Mouse (Mus musculus): ENCODE data around the gene Usp6nl. TPM values are rescaled to one million over a fixed set of nuclear protein-coding genes. Genes with fewer than 3 reads are reported as not detected.

Usp6nl gene
- polyA plus RNA-seq, 1 experiment, result 0.85 TPM

DNA sequence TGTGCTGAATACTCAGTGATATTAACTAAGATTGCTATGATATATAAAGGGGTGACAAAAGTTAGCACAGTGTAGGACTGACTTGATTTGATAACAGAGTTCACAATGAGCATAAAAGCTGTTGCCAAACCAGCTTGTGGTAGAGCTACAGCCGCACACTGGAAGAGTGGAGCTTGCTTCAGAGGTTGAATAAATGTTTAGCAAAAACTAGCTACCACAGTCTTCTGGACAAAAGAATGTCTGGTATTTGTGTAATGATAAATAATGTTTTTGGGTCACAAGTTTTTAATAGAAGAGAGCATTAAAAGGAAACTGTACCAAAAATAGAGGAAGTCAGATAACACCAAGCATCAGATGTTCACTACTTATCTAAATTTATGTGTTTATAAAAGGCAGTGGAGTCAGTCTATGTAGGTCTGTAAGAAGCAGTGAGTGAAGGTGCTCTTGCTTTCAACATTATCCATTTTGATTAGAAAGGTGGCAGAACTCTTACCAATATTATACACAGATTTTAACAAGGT is 74.2 kb downstream of the Usp6nl start:
- peaks cover 36% of the 10 kb centered on the region for H3K36me3 ChIP-seq (ENCODE audit: control insufficient read depth)
- H3K4me3 ChIP-seq (replicated peaks), result no peak overlapping the region
- no peaks in the 10 kb centered on the region for H3K27me3 ChIP-seq (ENCODE audit: control insufficient read depth)
- H3K4me1 ChIP-seq (ENCODE audit: control insufficient read depth), result peaks cover 24% of the 10 kb centered on the region
- no peak for TF ChIP-seq GATA1 (IDR thresholded peaks at IDR 0.05; ENCODE audit: low read length)
- no peak for TF ChIP-seq TAL1 (IDR thresholded peaks at IDR 0.05; ENCODE audit: low read length)
- no peaks in the 10 kb centered on the region for H3K9me3 ChIP-seq (ENCODE audit: control insufficient read depth, low read length)

DNA sequence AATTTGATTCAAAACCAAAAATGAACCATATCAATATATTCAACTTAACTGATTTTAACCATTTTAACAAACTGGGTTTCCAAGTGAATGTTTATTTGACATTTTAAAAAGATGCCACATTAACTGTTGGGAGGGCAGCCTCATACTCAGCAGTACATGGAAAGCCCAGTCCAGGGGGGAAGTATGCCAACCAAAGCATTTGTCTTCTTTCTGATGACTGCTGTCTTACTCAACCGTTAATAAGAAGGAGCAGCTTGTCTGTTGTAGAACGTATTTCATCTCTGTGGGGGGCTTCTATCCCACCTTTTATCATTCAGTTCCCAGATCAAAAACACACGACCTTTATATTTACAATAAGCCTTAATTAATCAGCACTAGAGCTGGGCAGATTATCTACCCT is 74.7 kb downstream of the Usp6nl start:
- Histone ChIP-seq H3K27me3 (ENCODE audit: control insufficient read depth) (no peaks in the 10 kb centered on the region), H3K36me3 (ENCODE audit: control insufficient read depth) (peaks cover 32% of the 10 kb centered on the region), H3K9me3 (ENCODE audit: control insufficient read depth, low read length) (no peaks in the 10 kb centered on the region), H3K4me3 (replicated peaks) (no peak overlapping the region), H3K4me1 (ENCODE audit: control insufficient read depth) (peaks cover 20% of the 10 kb centered on the region)
- TF ChIP-seq TAL1 (IDR thresholded peaks at IDR 0.05; ENCODE audit: low read length), result no peak
- no peak for TF ChIP-seq GATA1 (IDR thresholded peaks at IDR 0.05; ENCODE audit: low read length)

DNA sequence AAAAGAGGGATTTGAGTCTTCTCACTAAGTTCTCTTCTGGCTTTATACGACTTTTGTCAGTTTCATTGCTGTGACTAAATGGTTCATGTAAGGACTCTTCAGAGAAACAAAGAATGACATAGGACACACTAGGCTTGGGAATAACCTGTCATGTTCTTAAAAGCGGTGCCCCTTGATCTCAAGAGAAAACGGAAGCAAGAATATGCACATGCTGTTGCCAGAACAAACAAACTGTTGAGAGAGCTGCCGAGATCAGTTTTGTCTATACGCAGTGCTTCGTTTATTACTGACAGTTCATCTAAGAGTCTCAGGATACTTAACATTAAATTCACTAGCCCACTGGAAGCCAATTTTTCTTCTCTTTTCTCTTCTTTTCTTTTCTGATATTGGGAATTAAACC is 76.4 kb downstream of the Usp6nl start:
- no peak overlapping the region for H3K4me3 ChIP-seq (replicated peaks)
- peaks cover 21% of the 10 kb centered on the region for H3K4me1 ChIP-seq (ENCODE audit: control insufficient read depth)
- peaks cover 18% of the 10 kb centered on the region for H3K36me3 ChIP-seq (ENCODE audit: control insufficient read depth)
- H3K27me3 ChIP-seq (ENCODE audit: control insufficient read depth), result no peaks in the 10 kb centered on the region
- TF ChIP-seq TAL1 (IDR thresholded peaks at IDR 0.05; ENCODE audit: low read length) (no peak), GATA1 (IDR thresholded peaks at IDR 0.05; ENCODE audit: low read length) (no peak)
- H3K9me3 ChIP-seq (ENCODE audit: control insufficient read depth, low read length), result no peaks in the 10 kb centered on the region

DNA sequence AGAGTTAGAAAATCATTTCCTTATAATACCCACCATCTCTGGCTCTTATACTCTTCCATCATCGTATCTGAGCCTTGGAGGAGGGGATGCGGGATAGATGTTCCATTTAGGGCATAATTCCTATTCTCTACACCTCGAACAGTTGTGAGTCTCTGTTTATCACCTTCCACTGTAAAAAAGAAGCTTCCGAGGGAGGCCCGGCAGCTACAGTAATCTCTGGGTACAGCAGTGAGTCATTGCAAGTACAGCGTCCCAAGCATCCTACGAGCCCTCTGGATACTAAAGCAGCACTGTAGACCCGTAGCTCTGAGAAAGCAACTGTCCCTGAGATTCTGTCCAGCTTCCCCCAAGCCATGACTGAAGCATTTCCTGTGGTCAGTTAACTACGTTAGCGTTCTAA is 78.6 kb downstream of the Usp6nl start:
- Histone ChIP-seq H3K27me3 (ENCODE audit: control insufficient read depth) (no peaks in the 10 kb centered on the region), H3K4me1 (ENCODE audit: control insufficient read depth) (peaks cover 27% of the 10 kb centered on the region), H3K36me3 (ENCODE audit: control insufficient read depth) (peaks cover 13% of the 10 kb centered on the region), H3K9me3 (ENCODE audit: control insufficient read depth, low read length) (no peaks in the 10 kb centered on the region), H3K4me3 (replicated peaks) (no peak overlapping the region)
- no peak for TF ChIP-seq GATA1 (IDR thresholded peaks at IDR 0.05; ENCODE audit: low read length)
- no peak for TF ChIP-seq TAL1 (IDR thresholded peaks at IDR 0.05; ENCODE audit: low read length)

DNA sequence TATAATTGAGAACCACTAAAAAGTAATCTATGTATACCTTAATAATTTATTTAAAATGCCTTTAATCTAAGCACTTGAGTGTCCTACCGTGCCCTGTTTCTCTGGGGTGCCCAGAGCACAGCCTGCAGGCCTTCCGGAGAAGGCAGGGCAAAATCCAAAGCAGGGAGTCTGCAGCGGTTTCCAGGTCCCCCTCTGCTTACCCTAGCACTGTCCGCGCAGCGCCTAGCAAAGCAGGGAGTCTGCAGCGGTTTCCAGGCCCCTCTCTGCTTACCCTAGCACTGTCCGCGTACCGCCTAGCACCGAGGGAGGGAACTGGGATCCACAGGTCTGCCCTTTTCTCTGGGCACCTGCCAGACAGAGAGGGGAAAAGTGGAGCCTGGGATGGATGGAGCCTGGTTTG is 80.9 kb downstream of the Usp6nl start:
- H3K36me3 ChIP-seq (ENCODE audit: control insufficient read depth), result peaks cover 20% of the 10 kb centered on the region
- H3K4me1 ChIP-seq (ENCODE audit: control insufficient read depth), result peaks cover 26% of the 10 kb centered on the region
- no peaks in the 10 kb centered on the region for H3K27me3 ChIP-seq (ENCODE audit: control insufficient read depth)
- TF ChIP-seq TAL1 (IDR thresholded peaks at IDR 0.05; ENCODE audit: low read length), result no peak
- no peak for TF ChIP-seq GATA1 (IDR thresholded peaks at IDR 0.05; ENCODE audit: low read length)
- no peaks in the 10 kb centered on the region for H3K9me3 ChIP-seq (ENCODE audit: control insufficient read depth, low read length)
- no peak overlapping the region for H3K4me3 ChIP-seq (replicated peaks)

- Histone ChIP-seq H3K9me3 (ENCODE audit: control insufficient read depth, low read length) (no peaks in the 10 kb centered on the region), H3K36me3 (ENCODE audit: control insufficient read depth) (peaks cover 24% of the 10 kb centered on the region)
- no peak for TF ChIP-seq GATA1 (IDR thresholded peaks at IDR 0.05; ENCODE audit: low read length)
- no peak for TF ChIP-seq TAL1 (IDR thresholded peaks at IDR 0.05; ENCODE audit: low read length)
These were observed 81.5 kb downstream of the Usp6nl start for GRCm38 (mm10) chr2:6403991-6404390.

GRCm38 (mm10) chr2:6404627-6405026 is 82.2 kb downstream of the Usp6nl start:
- Histone ChIP-seq H3K9me3 (ENCODE audit: control insufficient read depth, low read length) (no peaks in the 10 kb centered on the region), H3K27me3 (ENCODE audit: control insufficient read depth) (no peaks in the 10 kb centered on the region), H3K36me3 (ENCODE audit: control insufficient read depth) (peaks cover 30% of the 10 kb centered on the region), H3K4me3 (replicated peaks) (no peak overlapping the region), H3K4me1 (ENCODE audit: control insufficient read depth) (peaks cover 26% of the 10 kb centered on the region)
- TF ChIP-seq TAL1 (IDR thresholded peaks at IDR 0.05; ENCODE audit: low read length) (no peak), GATA1 (IDR thresholded peaks at IDR 0.05; ENCODE audit: low read length) (no peak)

More at GRCm38 (mm10) chr2:6403991-6404390, 81.5 kb downstream of the Usp6nl start:
- peaks cover 26% of the 10 kb centered on the region for H3K4me1 ChIP-seq (ENCODE audit: control insufficient read depth)
- no peaks in the 10 kb centered on the region for H3K27me3 ChIP-seq (ENCODE audit: control insufficient read depth)
- H3K4me3 ChIP-seq (replicated peaks), result no peak overlapping the region

GRCm38 (mm10) chr2:6405059-6406033 is 82.9 kb downstream of the Usp6nl start:
- no peak overlapping the region for H3K4me3 ChIP-seq (replicated peaks)
- H3K27me3 ChIP-seq (ENCODE audit: control insufficient read depth), result no peaks in the 10 kb centered on the region
- H3K9me3 ChIP-seq (ENCODE audit: control insufficient read depth, low read length), result no peaks in the 10 kb centered on the region
- H3K4me1 ChIP-seq (ENCODE audit: control insufficient read depth), result peaks cover 26% of the 10 kb centered on the region
- no peak for TF ChIP-seq TAL1 (IDR thresholded peaks at IDR 0.05; ENCODE audit: low read length)
- no peak for TF ChIP-seq GATA1 (IDR thresholded peaks at IDR 0.05; ENCODE audit: low read length)
- H3K36me3 ChIP-seq (ENCODE audit: control insufficient read depth), result peaks cover 34% of the 10 kb centered on the region

DNA sequence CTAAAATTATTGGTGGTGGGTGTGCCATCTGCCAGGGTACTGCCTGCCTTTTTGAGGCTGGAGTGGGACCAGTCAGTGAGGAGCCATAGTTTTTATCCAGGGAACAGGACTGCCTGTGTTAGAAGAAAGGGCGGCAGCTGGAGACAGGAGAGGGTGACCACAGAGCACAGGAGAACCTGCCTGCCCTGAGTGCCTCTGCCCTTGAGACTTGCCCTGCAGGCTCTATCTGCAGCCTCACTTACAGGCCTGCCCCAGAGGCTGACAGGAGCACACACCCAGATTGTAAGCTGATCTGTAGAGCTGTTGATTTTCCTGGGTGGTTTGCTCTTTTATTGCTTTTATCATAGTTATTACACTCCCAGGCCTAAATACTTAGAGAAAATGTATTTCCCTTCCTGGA is 85.2 kb downstream of the Usp6nl start:
- TF ChIP-seq TAL1 (IDR thresholded peaks at IDR 0.05; ENCODE audit: low read length) (no peak), GATA1 (IDR thresholded peaks at IDR 0.05; ENCODE audit: low read length) (no peak)
- Histone ChIP-seq H3K27me3 (ENCODE audit: control insufficient read depth) (no peaks in the 10 kb centered on the region), H3K9me3 (ENCODE audit: control insufficient read depth, low read length) (no peaks in the 10 kb centered on the region), H3K4me1 (ENCODE audit: control insufficient read depth) (peaks cover 27% of the 10 kb centered on the region), H3K4me3 (replicated peaks) (no peak overlapping the region), H3K36me3 (ENCODE audit: control insufficient read depth) (peaks cover 42% of the 10 kb centered on the region)

Data from erythroblast, embryonic 14.5 days (primary cell).